Mouse (Mus musculus) limb, embryonic 12.5 days (tissue): ENCODE measurements around the gene D430041D05Rik. TPM values are rescaled to one million over a fixed set of nuclear protein-coding genes. Genes with fewer than 3 reads are reported as not detected.

Experiments used
- ATAC-seq: fragments of 200-750 bp; cut with Nextera tagmentation; 2 replicates; pipeline ENCODE4 v1.8.0; 2017; ENCODE audit warnings: low read depth, moderate TSS enrichment; ENCODE audit not compliant: insufficient number of reproducible peaks, insufficient read depth, low FRiP score, low TSS enrichment
- H3K27ac ChIP-seq: fragments of 300-500 bp; sonication (generic); 2 replicates; pipeline ENCODE4 v1.5.1; 2016; ENCODE audit warnings: mild to moderate bottlenecking, moderate library complexity
- H3K27me3 ChIP-seq: fragments of 300-500 bp; sonication (generic); 2 replicates; pipeline ENCODE4 v1.6.1; 2016; ENCODE audit warnings: mild to moderate bottlenecking, moderate library complexity
- H3K36me3 ChIP-seq: fragments of 300-500 bp; sonication (generic); 2 replicates; pipeline ENCODE4 v1.6.1; 2016; ENCODE audit warnings: mild to moderate bottlenecking, moderate library complexity
- H3K4me1 ChIP-seq: fragments of 300-500 bp; sonication (generic); replicated peaks from 2 replicates; pipeline ENCODE4 v1.6.1; 2016
- H3K4me2 ChIP-seq: fragments of 300-500 bp; sonication (generic); 2 replicates; pipeline ENCODE4 v1.6.1; 2016; ENCODE audit warnings: mild to moderate bottlenecking, moderate library complexity
- H3K4me3 ChIP-seq: fragments of 300-500 bp; sonication (generic); replicated peaks from 2 replicates; pipeline ENCODE4 v1.5.1; 2016; ENCODE audit warnings: mild to moderate bottlenecking
- H3K9ac ChIP-seq: fragments of 300-500 bp; sonication (generic); replicated peaks from 2 replicates; pipeline ENCODE4 v1.6.1; 2016; ENCODE audit warnings: mild to moderate bottlenecking, moderate library complexity
- H3K9me3 ChIP-seq: fragments of 300-500 bp; sonication (generic); 2 replicates; pipeline ENCODE4 v1.6.1; 2016; ENCODE audit warnings: mild to moderate bottlenecking, moderate library complexity
- WGBS: fragments of 180-500 bp; shearing (Covaris S2); methylation state at CpG from one replicate; pipeline ENCODE4 v1.1.7; 2016; 5-methylcytosine and 5-hydroxymethylcytosine counted together
- polyA plus RNA-seq: library from polyadenylated mRNA; unstranded; fragments of >200 nt; fragmentation: Nextera tagmentation; extraction: Ambion mirVana; gene quantifications from 2 replicates; pipeline ENCODE4 v1.2.1, GENCODE M21; 2016

The D430041D05Rik gene
- polyA plus RNA-seq, 1 experiment from 2014 or later, result 1.1 TPM

- no peak overlapping the region for H3K27ac ChIP-seq
- 91% methylated on average over 6 of the region's 6 CpGs for WGBS
- peaks cover 66% of the 10 kb centered on the region for H3K36me3 ChIP-seq
- no peak overlapping the region for H3K4me2 ChIP-seq
- no peaks in the 10 kb centered on the region for H3K9me3 ChIP-seq
- H3K27me3 ChIP-seq, result no peaks in the 10 kb centered on the region
- no peak overlapping the region for H3K9ac ChIP-seq
- H3K4me1 ChIP-seq, result 0 out of 2 replicates have a peak, but pooled peaks cover 3% of the 10 kb centered on the region
- no peak for ATAC-seq
- no peak overlapping the region for H3K4me3 ChIP-seq
Observed at GRCm38 (mm10) chr2:104431067-104431466, 20.3 kb upstream of the D430041D05Rik start.

GRCm38 (mm10) chr2:104430566-104430965 is 19.8 kb upstream of the D430041D05Rik start:
- no peak for ATAC-seq
- H3K4me2 ChIP-seq, result no peak overlapping the region
- H3K36me3 ChIP-seq, result peaks cover 61% of the 10 kb centered on the region
- H3K9me3 ChIP-seq, result no peaks in the 10 kb centered on the region
- H3K4me3 ChIP-seq, result no peak overlapping the region
- H3K27ac ChIP-seq, result no peak overlapping the region
- WGBS, result 88% methylated on average over 5 of the region's 5 CpGs
- 0 out of 2 replicates have a peak, but pooled peaks cover 3% of the 10 kb centered on the region for H3K4me1 ChIP-seq
- no peak overlapping the region for H3K9ac ChIP-seq
- H3K27me3 ChIP-seq, result no peaks in the 10 kb centered on the region

- Histone ChIP-seq H3K4me1 (0 out of 2 replicates have a peak, but pooled peaks cover 3% of the 10 kb centered on the region), H3K9ac (no peak overlapping the region), H3K9me3 (no peaks in the 10 kb centered on the region), H3K27me3 (no peaks in the 10 kb centered on the region), H3K36me3 (peaks cover 28% of the 10 kb centered on the region), H3K4me3 (no peak overlapping the region), H3K27ac (no peak overlapping the region), H3K4me2 (no peak overlapping the region)
- 84% methylated on average over 3 of the region's 3 CpGs for WGBS
- no peak for ATAC-seq
Observed at GRCm38 (mm10) chr2:104426112-104426511, 15.3 kb upstream of the D430041D05Rik start.

GRCm38 (mm10) chr2:104422230-104422629 is 11.4 kb upstream of the D430041D05Rik start:
- Histone ChIP-seq H3K27me3 (no peaks in the 10 kb centered on the region), H3K27ac (no peak overlapping the region), H3K9ac (no peak overlapping the region), H3K9me3 (no peaks in the 10 kb centered on the region), H3K4me1 (0 out of 2 replicates have a peak, but pooled peaks cover 3% of the 10 kb centered on the region), H3K4me3 (no peak overlapping the region), H3K36me3 (0 out of 2 replicates have a peak, but pooled peaks cover 2% of the 10 kb centered on the region), H3K4me2 (no peak overlapping the region)
- 6% methylated on average over 1 of the region's 1 CpGs for WGBS
- no peak for ATAC-seq

- no peak for ATAC-seq
- H3K9me3 ChIP-seq, result no peaks in the 10 kb centered on the region
- no peak overlapping the region for H3K4me2 ChIP-seq
- no peaks in the 10 kb centered on the region for H3K4me1 ChIP-seq
- H3K9ac ChIP-seq, result no peak overlapping the region
- H3K27me3 ChIP-seq, result no peaks in the 10 kb centered on the region
- WGBS, result 88% methylated on average over 4 of the region's 4 CpGs
- no peak overlapping the region for H3K27ac ChIP-seq
- H3K36me3 ChIP-seq, result no peaks in the 10 kb centered on the region
- no peak overlapping the region for H3K4me3 ChIP-seq
Observed at GRCm38 (mm10) chr2:104420805-104421204, 10.0 kb upstream of the D430041D05Rik start.

- no peaks in the 10 kb centered on the region for H3K9me3 ChIP-seq
- no peak overlapping the region for H3K9ac ChIP-seq
- no peak overlapping the region for H3K4me2 ChIP-seq
- H3K4me1 ChIP-seq, result no peaks in the 10 kb centered on the region
- WGBS, result 72% methylated on average over 1 of the region's 1 CpGs
- H3K27ac ChIP-seq, result no peak overlapping the region
- no peak overlapping the region for H3K4me3 ChIP-seq
- H3K27me3 ChIP-seq, result no peaks in the 10 kb centered on the region
- H3K36me3 ChIP-seq, result no peaks in the 10 kb centered on the region
- ATAC-seq, result no peak
Observed at GRCm38 (mm10) chr2:104419999-104420398, 9.2 kb upstream of the D430041D05Rik start.

- Histone ChIP-seq H3K4me1 (no peaks in the 10 kb centered on the region), H3K4me2 (no peak overlapping the region), H3K9me3 (no peaks in the 10 kb centered on the region), H3K27ac (no peak overlapping the region), H3K27me3 (0 out of 2 replicates have a peak, but pooled peaks cover under 1% of the 10 kb centered on the region), H3K4me3 (no peak overlapping the region), H3K9ac (no peak overlapping the region), H3K36me3 (no peaks in the 10 kb centered on the region)
- ATAC-seq, result no peak
- WGBS, result 85% methylated on average over 2 of the region's 2 CpGs
Observed at GRCm38 (mm10) chr2:104419411-104419810, 8.6 kb upstream of the D430041D05Rik start.

GRCm38 (mm10) chr2:104413011-104413410 is 2.2 kb upstream of the D430041D05Rik start:
- Histone ChIP-seq H3K9me3 (no peaks in the 10 kb centered on the region), H3K4me3 (no peak overlapping the region), H3K27ac (no peak overlapping the region), H3K27me3 (peaks cover 60% of the 10 kb centered on the region), H3K4me2 (no peak overlapping the region), H3K36me3 (no peaks in the 10 kb centered on the region), H3K4me1 (peaks cover 4% of the 10 kb centered on the region), H3K9ac (no peak overlapping the region)
- WGBS, result 77% methylated on average over 3 of the region's 3 CpGs
- no peak for ATAC-seq

- H3K27me3 ChIP-seq, result peaks cover 65% of the 10 kb centered on the region
- ATAC-seq, result no peak
- H3K4me2 ChIP-seq, result no peak overlapping the region
- no peak overlapping the region for H3K4me3 ChIP-seq
- no peaks in the 10 kb centered on the region for H3K36me3 ChIP-seq
- H3K4me1 ChIP-seq, result peaks cover 4% of the 10 kb centered on the region
- H3K27ac ChIP-seq, result no peak overlapping the region
- no peaks in the 10 kb centered on the region for H3K9me3 ChIP-seq
- 36% methylated on average over 4 of the region's 4 CpGs for WGBS
- H3K9ac ChIP-seq, result no peak overlapping the region
Observed at GRCm38 (mm10) chr2:104412496-104412895, 1.7 kb upstream of the D430041D05Rik start.

- ATAC-seq, result no peak
- no peak overlapping the region for H3K4me2 ChIP-seq
Observed at GRCm38 (mm10) chr2:104411806-104412205, 993 bp upstream of the D430041D05Rik start.

GRCm38 (mm10) chr2:104409851-104410821 is 677 bp downstream of the D430041D05Rik start:
- H3K9me3 ChIP-seq, result no peaks in the 10 kb centered on the region
- no peaks in the 10 kb centered on the region for H3K36me3 ChIP-seq
- peak; percentile 72 for ATAC-seq
- peaks cover 4% of the 10 kb centered on the region for H3K4me1 ChIP-seq
- under 1% methylated on average over 91 of the region's 111 CpGs for WGBS
- no peak overlapping the region for H3K27ac ChIP-seq
- peak overlapping the region; percentile 61 for H3K9ac ChIP-seq
- H3K4me3 ChIP-seq, result peak overlapping the region; percentile 67
- peak overlapping the region; percentile 100 for H3K4me2 ChIP-seq
- peaks cover 81% of the 10 kb centered on the region for H3K27me3 ChIP-seq

More at GRCm38 (mm10) chr2:104411806-104412205, 993 bp upstream of the D430041D05Rik start:
- Histone ChIP-seq H3K36me3 (no peaks in the 10 kb centered on the region), H3K27me3 (peaks cover 72% of the 10 kb centered on the region), H3K9ac (no peak overlapping the region), H3K4me1 (peaks cover 4% of the 10 kb centered on the region), H3K27ac (no peak overlapping the region), H3K4me3 (no peak overlapping the region), H3K9me3 (no peaks in the 10 kb centered on the region)
- 89% methylated on average over 7 of the region's 7 CpGs for WGBS
